Mouse (Mus musculus) stomach, postnatal 0 days (tissue): ENCODE data around the gene Pcgf6.

Source experiments
- CTCF ChIP-seq: IDR thresholded peaks from 2 replicates; pipeline ENCODE4 v1.5.1; 2016; ENCODE audit warnings: antibody characterized with exemption, low read depth, mild to moderate bottlenecking, moderate library complexity
- EP300 ChIP-seq: optimal IDR thresholded peaks from 2 replicates; pipeline ENCODE3; 2016; ENCODE audit warnings: antibody characterized with exemption

DNA sequence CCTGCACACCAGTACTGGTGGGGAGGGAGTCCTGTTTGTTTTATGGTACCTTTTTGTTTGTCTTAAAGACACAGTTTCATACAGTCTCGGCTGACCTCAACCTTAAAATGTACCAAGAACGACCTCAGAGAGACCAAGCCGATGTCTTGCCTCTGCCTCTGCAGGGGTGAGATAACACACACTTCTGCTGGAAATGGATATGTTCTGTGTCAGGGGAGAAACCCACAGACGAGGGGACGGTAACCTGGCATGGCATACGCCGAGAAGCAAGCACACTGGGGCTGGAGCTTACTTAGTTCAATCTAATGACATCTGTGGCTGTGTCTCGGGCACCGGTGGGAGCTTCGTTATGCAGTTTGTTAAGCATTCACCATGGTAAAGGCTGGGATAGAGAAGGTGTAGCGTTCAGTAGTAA is 66.7 kb downstream of the Pcgf6 start:
- no peak for TF ChIP-seq CTCF
- no peak for TF ChIP-seq EP300
